In the genomic region with DNA sequence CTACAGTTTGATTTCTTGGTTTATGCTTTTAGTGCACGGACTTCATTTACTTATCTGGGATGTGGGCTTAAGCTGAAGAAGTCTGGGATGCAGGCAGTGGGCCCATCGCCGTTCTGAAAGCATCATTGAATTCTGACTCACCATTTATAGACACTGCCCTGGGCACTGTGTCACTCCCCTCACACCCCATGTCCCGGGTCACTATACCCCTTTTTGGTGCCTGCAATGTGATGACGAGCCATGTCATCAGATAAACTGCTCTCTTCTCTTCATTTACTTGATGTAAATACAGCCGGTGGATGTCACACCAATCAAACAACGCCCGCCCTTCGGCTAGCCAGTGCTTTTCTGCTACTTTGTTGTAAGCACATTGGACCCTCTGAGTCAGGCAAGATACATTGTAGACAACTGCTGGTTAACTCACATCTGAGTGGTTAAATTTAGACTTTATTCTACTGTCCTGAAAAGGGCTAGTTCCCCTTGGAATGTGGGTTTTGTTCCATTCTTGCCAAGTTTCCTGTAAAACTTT, we compare ENCODE assay signal across 9 mouse cellular contexts.
"Had no signal": no experiment of that assay in that cellular context is flagged by ENCODE, and none has a peak within 500 bp of the region (broad histone marks: within the 10 kb centered on the region; RNA-seq: fewer than 3 reads in every experiment).

No protein-coding gene starts in this region.

- H3K27ac ChIP-seq: liver, embryonic 15.5 days; stomach, embryonic 15.5 days had no signal

- H3K9me3 ChIP-seq: limb, embryonic 10.5 days; liver, embryonic 15.5 days; midbrain, embryonic 12.5 days; neural tube, embryonic 13.5 days; stomach, embryonic 15.5 days had no signal

- H3K9ac ChIP-seq: liver, embryonic 15.5 days; stomach, embryonic 15.5 days had no signal

- DNase-seq: kidney, adult 11 months; kidney, adult 9 months; retina, postnatal 1 day had no signal

- H3K27me3 ChIP-seq: liver, embryonic 15.5 days; neural tube, embryonic 13.5 days; stomach, embryonic 15.5 days had no signal

- H3K4me3 ChIP-seq: liver, embryonic 15.5 days had no signal

- H3K36me3 ChIP-seq: limb, embryonic 10.5 days; liver, embryonic 15.5 days; midbrain, embryonic 12.5 days; neural tube, embryonic 13.5 days; stomach, embryonic 15.5 days had no signal

- H3K4me2 ChIP-seq: liver, embryonic 15.5 days had no signal

- ATAC-seq: inflammation-experienced regulatory T-cells, adult 6 months had no signal
